Mouse (Mus musculus) thymus, adult 2 months (tissue): ENCODE results near the gene Sprr3.

ENCODE experiments used
- CTCF ChIP-seq: fragments of 200-500 bp; IDR thresholded peaks from 2 replicates; pipeline ENCODE4 v1.5.1; 2012; ENCODE audit warnings: mild to moderate bottlenecking, control low read depth, low read length, moderate library complexity, borderline replicate concordance; ENCODE audit not compliant: control insufficient read depth, poor library complexity, insufficient read depth; ENCODE audit errors: extremely low read depth
- POLR2A ChIP-seq: fragments of 200-500 bp; IDR thresholded peaks from 2 replicates; pipeline ENCODE4 v1.6.1; 2012; ENCODE audit warnings: mild to moderate bottlenecking, low read length, control low read depth, moderate library complexity; ENCODE audit not compliant: control insufficient read depth, poor library complexity, insufficient read depth; ENCODE audit errors: extremely low read depth

DNA sequence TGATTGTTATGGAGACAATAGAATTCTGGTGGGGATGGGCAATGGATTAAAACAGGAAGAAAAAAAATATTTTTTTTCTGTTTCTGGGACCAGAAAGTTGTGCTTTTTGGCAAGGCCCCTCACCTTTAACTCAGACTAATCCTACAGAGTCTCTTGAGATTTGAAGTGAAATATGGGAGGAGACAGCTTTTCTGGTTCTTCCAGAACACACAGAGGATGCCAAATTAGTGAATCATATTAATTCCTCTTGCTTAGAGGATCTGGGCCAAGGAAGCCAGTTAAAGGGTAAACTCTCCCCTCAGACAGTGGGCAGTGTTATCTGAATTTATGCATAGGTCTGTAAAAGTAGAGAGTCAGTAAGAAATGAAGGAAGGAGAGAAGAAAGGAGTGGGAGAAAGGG is 8.9 kb upstream of the Sprr3 start:
- no peak for TF ChIP-seq CTCF
- TF ChIP-seq POLR2A: no peak
